ENCODE assay signal across 27 mouse cellular contexts in genomic region chr8:46458215-46458811, GRCm38 (mm10). TPM values are rescaled to one million over a fixed set of nuclear protein-coding genes. Genes with fewer than 3 reads are reported as not detected.
DNase-seq lines count a peak whose midpoint lies in the region; ATAC-seq and TF ChIP-seq lines count a peak whose summit lies in the region.
"Had no signal": no experiment of that assay in that cellular context is flagged by ENCODE, and none has a peak within 500 bp of the region (broad histone marks: within the 10 kb centered on the region; RNA-seq: fewer than 3 reads in every experiment).

No protein-coding gene starts in this region.

- H3K27me3 ChIP-seq in MEL (ENCODE audit: control insufficient read depth in 1 of 2, insufficient read depth in 2 of 2, low read length in 2 of 2): no peaks in the 10 kb centered on the region
- H3K27me3 ChIP-seq in intestine, embryonic 15.5 days (replicated peaks): no peaks in the 10 kb centered on the region
- H3K27me3 ChIP-seq in hindbrain, postnatal 0 days (ENCODE audit: insufficient read depth, low read length): no peaks in the 10 kb centered on the region
- H3K27me3 ChIP-seq in limb, embryonic 10.5 days (ENCODE audit: low read depth, poor library complexity, severe bottlenecking): no peaks in the 10 kb centered on the region
- H3K27me3 ChIP-seq: CH12.LX; embryonic facial prominence, embryonic 13.5 days; forebrain, embryonic 13.5 days; hindbrain, embryonic 12.5 days; hindbrain, embryonic 15.5 days had no signal

- no peak overlapping the region for H3K27ac ChIP-seq in MEL (ENCODE audit: control insufficient read depth, low read depth, low read length)
- H3K27ac ChIP-seq in intestine, embryonic 15.5 days: 0 out of 2 replicates have a peak overlapping the region, but pooled peaks have one; percentile 7
- no peak overlapping the region for H3K27ac ChIP-seq in hindbrain, postnatal 0 days
- no peak overlapping the region for H3K27ac ChIP-seq in limb, embryonic 10.5 days
- H3K27ac ChIP-seq: embryonic facial prominence, embryonic 10.5 days; embryonic facial prominence, embryonic 13.5 days; forebrain, embryonic 10.5 days; forebrain, embryonic 13.5 days; hindbrain, embryonic 12.5 days; hindbrain, embryonic 15.5 days had no signal

- H3K79me2 ChIP-seq in MEL (ENCODE audit: control insufficient read depth, insufficient read depth, low read length, poor library complexity): no peaks in the 10 kb centered on the region

- peak; percentile 96 for ATAC-seq in intestine, embryonic 15.5 days
- ATAC-seq in megakaryocyte progenitor cell, adult 5-6 weeks (replicated peaks; ENCODE audit: poor library complexity): peak; percentile 46; the same call in 1 of the 2 replicates
- no peak for ATAC-seq in hindbrain, postnatal 0 days
- ATAC-seq: activated CD4-positive, CD25-positive, alpha-beta regulatory T cell, adult 4 months; forebrain, embryonic 13.5 days; forebrain, embryonic 16.5 days had no signal

- H3K4me3 ChIP-seq in MEL (ENCODE audit: control insufficient read depth in 1 of 2, insufficient read depth in 1 of 2, low read depth in 2 of 2, low read length in 2 of 2): no peak overlapping the region
- H3K4me3 ChIP-seq in intestine, embryonic 15.5 days (replicated peaks): no peak overlapping the region
- H3K4me3 ChIP-seq in hindbrain, postnatal 0 days (ENCODE audit: low read length): no peak overlapping the region
- no peak overlapping the region for H3K4me3 ChIP-seq in limb, embryonic 10.5 days
- H3K4me3 ChIP-seq: embryonic facial prominence, embryonic 10.5 days; embryonic facial prominence, embryonic 13.5 days; forebrain, embryonic 10.5 days; forebrain, embryonic 13.5 days; hindbrain, embryonic 12.5 days; hindbrain, embryonic 15.5 days had no signal

- no peaks in the 10 kb centered on the region for H3K9me3 ChIP-seq in MEL (replicated peaks; ENCODE audit: insufficient read depth, low read length)
- H3K9me3 ChIP-seq in intestine, embryonic 15.5 days: 0 out of 2 replicates have a peak, but pooled peaks cover 5% of the 10 kb centered on the region
- H3K9me3 ChIP-seq in hindbrain, postnatal 0 days (ENCODE audit: low read length): peaks cover 8% of the 10 kb centered on the region; the same call in 1 of the 2 replicates
- 0 out of 2 replicates have a peak, but pooled peaks cover 2% of the 10 kb centered on the region for H3K9me3 ChIP-seq in limb, embryonic 10.5 days (replicated peaks)
- H3K9me3 ChIP-seq: hindbrain, embryonic 15.5 days had no signal

- peak; percentile 50 to 60; a peak in 2 of 4 replicates for TF ChIP-seq EP300 in MEL (IDR thresholded peaks at IDR 0.05; ENCODE audit: low read depth in 1 of 2, low read length in 2 of 2)

- H3K36me3 ChIP-seq in MEL (ENCODE audit: control insufficient read depth in 1 of 2, insufficient read depth in 2 of 2, low read length in 2 of 2): peaks cover 0 to 8% of the 10 kb centered on the region in 2 experiments; a peak in 2 of 4 replicates
- H3K36me3 ChIP-seq in intestine, embryonic 15.5 days: no peaks in the 10 kb centered on the region
- H3K36me3 ChIP-seq in hindbrain, postnatal 0 days (ENCODE audit: insufficient read depth, low read length): no peaks in the 10 kb centered on the region
- H3K36me3 ChIP-seq in limb, embryonic 10.5 days: no peaks in the 10 kb centered on the region
- H3K36me3 ChIP-seq: embryonic facial prominence, embryonic 10.5 days; embryonic facial prominence, embryonic 13.5 days; forebrain, embryonic 10.5 days; hindbrain, embryonic 12.5 days; hindbrain, embryonic 15.5 days had no signal

- peaks cover 4 to 7% of the 10 kb centered on the region in 2 experiments; a peak in 2 of 4 replicates for H3K4me1 ChIP-seq in MEL (ENCODE audit: control insufficient read depth in 1 of 2, insufficient read depth in 2 of 2, low read length in 2 of 2)
- H3K4me1 ChIP-seq in intestine, embryonic 15.5 days (replicated peaks): no peaks in the 10 kb centered on the region
- H3K4me1 ChIP-seq in hindbrain, postnatal 0 days (ENCODE audit: insufficient read depth, low read length): no peaks in the 10 kb centered on the region
- H3K4me1 ChIP-seq in limb, embryonic 10.5 days: no peaks in the 10 kb centered on the region
- H3K4me1 ChIP-seq: embryonic facial prominence, embryonic 10.5 days; embryonic facial prominence, embryonic 13.5 days; forebrain, embryonic 10.5 days; forebrain, embryonic 13.5 days; hindbrain, embryonic 12.5 days; hindbrain, embryonic 15.5 days had no signal

- 36% methylated on average over 6 of the region's 6 CpGs for WGBS in intestine, embryonic 15.5 days
- 81% methylated on average over 6 of the region's 6 CpGs for WGBS in hindbrain, postnatal 0 days
- 56% methylated on average over 6 of the region's 6 CpGs for WGBS in limb, embryonic 10.5 days

- no peak for TF ChIP-seq POLR2A in MEL (IDR thresholded peaks at IDR 0.05; ENCODE audit: control insufficient read depth in 1 of 2, insufficient read depth in 1 of 2, low read depth in 1 of 2, low read length in 2 of 2, poor library complexity in 1 of 2)

- H3K9ac ChIP-seq in MEL (ENCODE audit: control insufficient read depth, low read depth, low read length, poor library complexity, severe bottlenecking): no peak overlapping the region
- no peak overlapping the region for H3K9ac ChIP-seq in intestine, embryonic 15.5 days
- no peak overlapping the region for H3K9ac ChIP-seq in hindbrain, postnatal 0 days (replicated peaks; ENCODE audit: low read length)
- H3K9ac ChIP-seq: embryonic facial prominence, embryonic 13.5 days; forebrain, embryonic 13.5 days; hindbrain, embryonic 12.5 days; hindbrain, embryonic 15.5 days had no signal

- peak; percentile 38 for DNase-seq in MEL (ENCODE audit: low read depth, low spot score)
- DNase-seq in hindbrain, postnatal 0 days (ENCODE audit: low spot score): no peak
- DNase-seq in limb, embryonic 10.5 days (ENCODE audit: low spot score): no peak
- DNase-seq in adrenal gland, adult 8-10 months: no peak
- DNase-seq: adrenal gland, postnatal 10 days; adrenal gland, postnatal 36 days; B cell, adult 2 months; cerebellum, adult 18-20 months; cerebellum, adult 9-10 months; cerebellum, postnatal 14 days; embryo, embryonic 11 days; gastrocnemius, postnatal 10 days; gastrocnemius, postnatal 36 days; heart, adult 11 months; kidney, adult 11 months had no signal

- H3K4me2 ChIP-seq in intestine, embryonic 15.5 days (replicated peaks): no peak overlapping the region
- H3K4me2 ChIP-seq in hindbrain, postnatal 0 days (ENCODE audit: low read depth, low read length): no peak overlapping the region
- H3K4me2 ChIP-seq: embryonic facial prominence, embryonic 13.5 days; forebrain, embryonic 13.5 days; heart, embryonic 11.5 days; hindbrain, embryonic 12.5 days; hindbrain, embryonic 15.5 days had no signal

- TF ChIP-seq CTCF in MEL (IDR thresholded peaks at IDR 0.05 in 2 of 3, conservative IDR thresholded peaks at IDR 0.05 in 1 of 3; ENCODE audit: control insufficient read depth in 1 of 3, insufficient read depth in 1 of 3, low read depth in 2 of 3, low read length in 3 of 3, poor library complexity in 1 of 3, severe bottlenecking in 1 of 3): no peak
- TF ChIP-seq CTCF in hindbrain, postnatal 0 days (IDR thresholded peaks at IDR 0.05; ENCODE audit: low read depth): no peak

- TF ChIP-seq RAD21 in MEL (IDR thresholded peaks at IDR 0.05; ENCODE audit: low read depth, low read length): no peak

TF ChIP-seq in MEL, 35 proteins besides CTCF, POLR2A, EP300 and RAD21:
- no peak for TF ChIP-seq BHLHE40 (IDR thresholded peaks at IDR 0.05; ENCODE audit: borderline replicate concordance, low read depth, low read length)
- TF ChIP-seq SIN3A (IDR thresholded peaks at IDR 0.05; ENCODE audit: low read length): 0 out of 2 replicates have a peak, but pooled peaks have one; percentile 27
- no peak for TF ChIP-seq TAL1 (IDR thresholded peaks at IDR 0.05; ENCODE audit: low read length)
- TF ChIP-seq MAFK (IDR thresholded peaks at IDR 0.05; ENCODE audit: borderline replicate concordance, low read depth, low read length): no peak
- peak; percentile 63 for TF ChIP-seq TCF12 (IDR thresholded peaks at IDR 0.05; ENCODE audit: low read depth, low read length)
- no peak for TF ChIP-seq NRF1 (IDR thresholded peaks at IDR 0.05; ENCODE audit: insufficient read depth, low read depth, low read length, poor library complexity, severe bottlenecking)
- no peak for TF ChIP-seq CHD1 (IDR thresholded peaks at IDR 0.05; ENCODE audit: low read depth, low read length)
- TF ChIP-seq ELF1 (IDR thresholded peaks at IDR 0.05; ENCODE audit: low read depth, low read length): no peak; the same call in 1 of the 2 replicates
- TF ChIP-seq KAT2A (conservative IDR thresholded peaks at IDR 0.05; ENCODE audit: low read depth, low read length): no peak
- TF ChIP-seq ETS1 (IDR thresholded peaks at IDR 0.05; ENCODE audit: low read depth, low read length): peak; percentile 47; the same call in 1 of the 2 replicates
TF ChIP-seq in MEL: peak in this region for 3.

RNA-seq across cellular contexts. Expression of gene Acsl1, which starts 12.5 kb away (rescaled TPM):
- total RNA-seq in MEL (2012; rRNA removed): 25.1 and 26.2 TPM in 2 replicates
- polyA plus RNA-seq in MEL (2012; ENCODE audit: insufficient read depth in 1 of 2, insufficient read length in 2 of 2, low read depth in 1 of 2, low replicate concordance in 2 of 2, missing spikeins in 1 of 2): 10 to 100 TPM in 1 of 2 experiments, not detected in 1; 33.9 TPM
- 40.1 and 40.3 TPM in 2 replicates for polyA plus RNA-seq in intestine, embryonic 15.5 days (2015; fragmentation: Nextera tagmentation; extraction: Ambion mirVana)
- 55.3 and 61.5 TPM in 2 replicates for total RNA-seq in megakaryocyte progenitor cell, adult 5-6 weeks (2015)
- 72.5 and 89.7 TPM in 2 replicates for total RNA-seq in megakaryocyte progenitor cell, adult 5-6 weeks (2017)
- 29.0 and 40.3 TPM in 2 replicates for total RNA-seq in hindbrain, postnatal 0 days (2014; rRNA removed)
- 25.6 and 26.7 TPM in 2 replicates for polyA plus RNA-seq in hindbrain, postnatal 0 days (2015; fragmentation: Nextera tagmentation; extraction: Ambion mirVana)
- polyA plus RNA-seq in limb, embryonic 10.5 days (2016; fragmentation: Nextera tagmentation; extraction: Ambion mirVana): 5.8 and 7.0 TPM in 2 replicates
- total RNA-seq in adrenal gland, adult 8-10 months (2022): 100 to 1,000 TPM; 168 to 361 (median 321) TPM
